Mouse (Mus musculus): ENCODE measurements at regions not wholly inside any gene's neighbourhood (a gene's known extent, or its start where the extent isn't known, plus 50 kb on each side); places are given as distances from the start of the nearest gene placed in this dataset.
"Not testable (repeated sequence)": the region's sequence is repeated elsewhere in the genome, so short reads cannot be mapped to it uniquely, and the experiment has no call there.

- no peak for DNase-seq (ENCODE audit: low spot score in 2 of 2)
These were observed 58.1 kb upstream of the Fshb start for GRCm38 (mm10) chr2:107117564-107117963.

- DNase-seq (ENCODE audit: low spot score in 2 of 2): no peak
These were observed 59.4 kb upstream of the Fshb start for GRCm38 (mm10) chr2:107118711-107119474.

GRCm38 (mm10) chr2:107119697-107120096 lies 60.2 kb upstream of the Fshb start:
- no peak for DNase-seq (ENCODE audit: low spot score in 2 of 2)

GRCm38 (mm10) chr2:107133186-107133585 lies 73.7 kb upstream of the Fshb start:
- no peak for DNase-seq (ENCODE audit: low spot score in 2 of 2)

- DNase-seq (ENCODE audit: low spot score in 2 of 2): no peak
These were observed 89.9 kb upstream of the Fshb start for GRCm38 (mm10) chr2:107149317-107149716.

GRCm38 (mm10) chr2:107149851-107150250 lies 90.4 kb upstream of the Fshb start:
- no peak for DNase-seq (ENCODE audit: low spot score in 2 of 2)

- no peak for DNase-seq (ENCODE audit: low spot score in 2 of 2)
These were observed 90.9 kb upstream of the Fshb start for GRCm38 (mm10) chr2:107150373-107150772.

- no peak for DNase-seq (ENCODE audit: low spot score in 2 of 2)
These were observed 92.4 kb upstream of the Fshb start for GRCm38 (mm10) chr2:107151878-107152277.

GRCm38 (mm10) chr2:107158836-107159402 lies 99.5 kb upstream of the Fshb start:
- not testable (repeated sequence) for DNase-seq (ENCODE audit: low spot score in 2 of 2)

GRCm38 (mm10) chr2:107175721-107176120 lies 114.7 kb upstream of the Kcna4 start:
- DNase-seq (ENCODE audit: low spot score in 2 of 2): no peak

- DNase-seq (ENCODE audit: low spot score in 2 of 2): no peak
These were observed 107.4 kb upstream of the Kcna4 start for GRCm38 (mm10) chr2:107183066-107183465.

- no peak for DNase-seq (ENCODE audit: low spot score in 2 of 2)
These were observed 105.6 kb upstream of the Kcna4 start for GRCm38 (mm10) chr2:107184864-107185263.

GRCm38 (mm10) chr2:107201856-107202473 lies 88.5 kb upstream of the Kcna4 start:
- DNase-seq (ENCODE audit: low spot score in 2 of 2): no peak

GRCm38 (mm10) chr2:107202474-107202858 lies 88.0 kb upstream of the Kcna4 start:
- DNase-seq (ENCODE audit: low spot score in 2 of 2): no peak

- DNase-seq (ENCODE audit: low spot score in 2 of 2): no peak
These were observed 68.9 kb upstream of the Kcna4 start for GRCm38 (mm10) chr2:107221544-107221943.

GRCm38 (mm10) chr2:107224679-107225078 lies 65.8 kb upstream of the Kcna4 start:
- DNase-seq (ENCODE audit: low spot score in 2 of 2): no peak

- no peak for DNase-seq (ENCODE audit: low spot score in 2 of 2)
These were observed 63.0 kb upstream of the Kcna4 start for GRCm38 (mm10) chr2:107227486-107227885.

- DNase-seq (ENCODE audit: low spot score in 2 of 2): peak; percentile 18 to 23
These were observed 62.2 kb upstream of the Kcna4 start for GRCm38 (mm10) chr2:107228287-107228686.

GRCm38 (mm10) chr2:107231680-107232079 lies 58.8 kb upstream of the Kcna4 start:
- DNase-seq (ENCODE audit: low spot score in 2 of 2): no peak

GRCm38 (mm10) chr2:107232885-107233284 lies 57.6 kb upstream of the Kcna4 start:
- DNase-seq (ENCODE audit: low spot score in 2 of 2): no peak
